8 mouse cellular contexts compared by ENCODE assay signal in genomic region chr12:32381011-32381410, GRCm38 (mm10). TPM values are rescaled to one million over a fixed set of nuclear protein-coding genes. Genes with fewer than 3 reads are reported as not detected.
A peak's percentile ranks its signal among the peaks of the same experiment; 100 is the strongest.
DNase-seq lines count a peak whose midpoint lies in the region; ATAC-seq and TF ChIP-seq lines count a peak whose summit lies in the region.
"Had no signal": no experiment of that assay in that cellular context is flagged by ENCODE, and none has a peak within 500 bp of the region (broad histone marks: within the 10 kb centered on the region; RNA-seq: fewer than 3 reads in every experiment).

No protein-coding gene starts in this region.

- TF ChIP-seq EP300 in stomach, postnatal 0 days (optimal IDR thresholded peaks at IDR 0.05): no peak

- H3K27me3 ChIP-seq in spleen, adult 2 months (ENCODE audit: control insufficient read depth, insufficient read depth, low read length): no peaks in the 10 kb centered on the region
- no peaks in the 10 kb centered on the region for H3K27me3 ChIP-seq in forebrain, embryonic 16.5 days (replicated peaks; ENCODE audit: control insufficient read depth, insufficient read depth, low read length)
- H3K27me3 ChIP-seq in liver, embryonic 11.5 days (replicated peaks; ENCODE audit: control insufficient read depth, insufficient read depth, low read length): no peaks in the 10 kb centered on the region
- H3K27me3 ChIP-seq in stomach, postnatal 0 days (ENCODE audit: control insufficient read depth, insufficient read depth, low read length): no peaks in the 10 kb centered on the region

- peaks cover 2% of the 10 kb centered on the region; the same call in 1 of the 2 replicates for H3K36me3 ChIP-seq in spleen, adult 2 months (ENCODE audit: control insufficient read depth, insufficient read depth, low read length)
- peaks cover 3% of the 10 kb centered on the region; the same call in 1 of the 2 replicates for H3K36me3 ChIP-seq in forebrain, embryonic 16.5 days (ENCODE audit: control insufficient read depth, insufficient read depth)
- no peaks in the 10 kb centered on the region for H3K36me3 ChIP-seq in liver, embryonic 11.5 days (ENCODE audit: control insufficient read depth, insufficient read depth, low read length)
- H3K36me3 ChIP-seq in stomach, postnatal 0 days (ENCODE audit: control insufficient read depth, insufficient read depth, low read length): no peaks in the 10 kb centered on the region

- peaks cover 2% of the 10 kb centered on the region for H3K4me1 ChIP-seq in spleen, adult 2 months (ENCODE audit: control insufficient read depth, insufficient read depth, insufficient read length)
- peaks cover 22% of the 10 kb centered on the region for H3K4me1 ChIP-seq in forebrain, embryonic 16.5 days (replicated peaks; ENCODE audit: control insufficient read depth, insufficient read depth, low read length)
- H3K4me1 ChIP-seq in liver, embryonic 11.5 days (replicated peaks; ENCODE audit: control insufficient read depth, insufficient read depth, low read length): 0 out of 2 replicates have a peak, but pooled peaks cover 5% of the 10 kb centered on the region
- no peaks in the 10 kb centered on the region for H3K4me1 ChIP-seq in stomach, postnatal 0 days (replicated peaks; ENCODE audit: control insufficient read depth, insufficient read depth)

- no peak for DNase-seq in spleen, adult 2 months (ENCODE audit: low read depth in 1 of 2, low spot score in 2 of 2)
- no peak for DNase-seq in spleen, postnatal 14 days (ENCODE audit: low spot score in 2 of 2)
- no peak for DNase-seq in liver, embryonic 11.5 days (ENCODE audit: low spot score)
- no peak for DNase-seq in stomach, postnatal 0 days (ENCODE audit: low spot score)
- no peak for DNase-seq in frontal cortex, postnatal 14 days (ENCODE audit: low spot score in 2 of 2)
- no peak for DNase-seq in adrenal gland, postnatal 14 days
- DNase-seq: retina, postnatal 1 day had no signal

- H3K9me3 ChIP-seq in forebrain, embryonic 16.5 days (ENCODE audit: control insufficient read depth, low read length): peaks cover 3% of the 10 kb centered on the region; the same call in 1 of the 2 replicates
- H3K9me3 ChIP-seq in liver, embryonic 11.5 days (ENCODE audit: control insufficient read depth, low read length): no peaks in the 10 kb centered on the region
- H3K9me3 ChIP-seq in stomach, postnatal 0 days (ENCODE audit: control insufficient read depth, low read length): no peaks in the 10 kb centered on the region

- TF ChIP-seq CTCF in spleen, adult 2 months (IDR thresholded peaks at IDR 0.05; ENCODE audit: extremely low read depth, insufficient read depth, insufficient read length, insufficient replicate concordance): no peak
- TF ChIP-seq CTCF in stomach, postnatal 0 days (IDR thresholded peaks at IDR 0.05; ENCODE audit: low read depth): no peak

- WGBS in spleen, adult 2 months: 89% methylated on average over 2 of the region's 2 CpGs
- WGBS in forebrain, embryonic 16.5 days: 92% methylated on average over 2 of the region's 2 CpGs
- WGBS in liver, embryonic 11.5 days: 62% methylated on average over 2 of the region's 2 CpGs
- 77% methylated on average over 2 of the region's 2 CpGs for WGBS in stomach, postnatal 0 days

- ATAC-seq in forebrain, embryonic 16.5 days: no peak
- no peak for ATAC-seq in liver, embryonic 11.5 days (replicated peaks; ENCODE audit: low FRiP score)
- ATAC-seq in stomach, postnatal 0 days (ENCODE audit: low FRiP score, low TSS enrichment): no peak

- peak overlapping the region; percentile 62 for H3K4me2 ChIP-seq in forebrain, embryonic 16.5 days (ENCODE audit: low read length)
- peak overlapping the region; percentile 77 for H3K4me2 ChIP-seq in liver, embryonic 11.5 days
- H3K4me2 ChIP-seq in stomach, postnatal 0 days (replicated peaks; ENCODE audit: low read depth): peak overlapping the region; percentile 87

- H3K9ac ChIP-seq in forebrain, embryonic 16.5 days (replicated peaks; ENCODE audit: low read depth, low read length): no peak overlapping the region
- peak overlapping the region; percentile 42; the same call in 1 of the 2 replicates for H3K9ac ChIP-seq in liver, embryonic 11.5 days (ENCODE audit: low read depth, low read length)
- no peak overlapping the region for H3K9ac ChIP-seq in stomach, postnatal 0 days (ENCODE audit: low read length)

- no peak for TF ChIP-seq POLR2A in spleen, adult 2 months (IDR thresholded peaks at IDR 0.05; ENCODE audit: low read depth, low read length)

- H3K27ac ChIP-seq in spleen, adult 2 months (ENCODE audit: insufficient read depth, low read length): no peak overlapping the region
- H3K27ac ChIP-seq in forebrain, embryonic 16.5 days (ENCODE audit: low read length): no peak overlapping the region
- no peak overlapping the region for H3K27ac ChIP-seq in liver, embryonic 11.5 days (ENCODE audit: low read depth, low read length)
- H3K27ac ChIP-seq in stomach, postnatal 0 days (replicated peaks): no peak overlapping the region

- peak overlapping the region; percentile 26 for H3K4me3 ChIP-seq in spleen, adult 2 months (ENCODE audit: extremely low read depth, insufficient read depth, insufficient read length)
- peak overlapping the region; percentile 31 for H3K4me3 ChIP-seq in forebrain, embryonic 16.5 days (replicated peaks; ENCODE audit: low read length)
- peak overlapping the region; percentile 90 for H3K4me3 ChIP-seq in liver, embryonic 11.5 days (ENCODE audit: low read depth, low read length)
- H3K4me3 ChIP-seq in stomach, postnatal 0 days (ENCODE audit: low read depth, low read length): peak overlapping the region; percentile 82

RNA-seq across cellular contexts. Expression of gene Ccdc71l, which starts 2.5 kb away (rescaled TPM):
- 17.5 and 29.7 TPM in 2 replicates for polyA plus RNA-seq in spleen, adult 2 months (2012; rRNA removed)
- 4.6 and 4.9 TPM in 2 replicates for polyA plus RNA-seq in forebrain, embryonic 16.5 days (2015; fragmentation: Nextera tagmentation; extraction: Ambion mirVana)
- 5.5 and 5.8 TPM in 2 replicates for polyA plus RNA-seq in liver, embryonic 11.5 days (2014; fragmentation: Nextera tagmentation; extraction: Ambion mirVana)
- polyA plus RNA-seq in stomach, postnatal 0 days (2015; fragmentation: Nextera tagmentation; extraction: Ambion mirVana): 3.6 and 4.4 TPM in 2 replicates
- total RNA-seq in adrenal gland, postnatal 14 days (2021): 13.3 and 17.1 TPM in 2 replicates

Comparison
In these comparisons a context has a peak if more than half of its experiments do, and no peak if none do; other contexts are left out.
1. H3K4me3 ChIP-seq: peak in every context shown above with its lines; median percentile 90 in liver, embryonic 11.5 days; 82 in stomach, postnatal 0 days; 31 in forebrain, embryonic 16.5 days; 26 in spleen, adult 2 months.